Mouse (Mus musculus) liver, embryonic 14 days (tissue): Measurements from ENCODE around the gene Ankrd60. TPM values are rescaled to one million over a fixed set of nuclear protein-coding genes. Genes with fewer than 3 reads are reported as not detected.

Experiments
- polyA plus RNA-seq: library from polyadenylated mRNA; depleted of rRNA; stranded (reverse); fragments of >200 nt; gene quantifications from 2 replicates; pipeline ENCODE4 v1.2.3, GENCODE M21; 2012; rRNA removed

Ankrd60 gene
- not detected in 2 replicates for polyA plus RNA-seq

GRCm38 (mm10) chr2:173577669-173578557 lies at the start of gene Ankrd60:
Gene Ankrd60, minus strand, starts transcription at chr2:173578365.

GRCm38 (mm10) chr2:173522376-173522775 lies 55.8 kb downstream of the Ankrd60 start, which contains the start of gene 1700021F07Rik:
Gene 1700021F07Rik, plus strand, starts transcription at chr2:173522586.

Other genes starting within 250 kb of the Ankrd60 start
- gene 1700021F07Rik, start 55.8 kb downstream of the Ankrd60 start, polyA plus RNA-seq, result not detected in 2 replicates
- 4.1 and 4.3 TPM in 2 replicates for gene Rab22a, start 81.4 kb upstream of the Ankrd60 start, polyA plus RNA-seq
- gene 1700010B08Rik, start 141.1 kb upstream of the Ankrd60 start, polyA plus RNA-seq, result not detected in 2 replicates
- gene Vapb, start 159.1 kb upstream of the Ankrd60 start, polyA plus RNA-seq, result 10.0 and 10.3 TPM in 2 replicates